Mouse (Mus musculus) large intestine, adult 2 months (tissue): Measurements from ENCODE around the gene Grid2. TPM values are rescaled to one million over a fixed set of nuclear protein-coding genes. Genes with fewer than 3 reads are reported as not detected.

Source experiments
- DNase-seq: peaks from one replicate; pipeline ENCODE4 v3.0.0-alpha.2; 2012; ENCODE audit warnings: low read depth, low spot score
- WGBS: fragments of 180-500 bp; shearing (Covaris S2); methylation state at CpG from one replicate; pipeline ENCODE4 v1.1.7; 2018; 5-methylcytosine and 5-hydroxymethylcytosine counted together
- polyA plus RNA-seq: library from polyadenylated mRNA; depleted of rRNA; stranded (reverse); fragments of >200 nt; gene quantifications from 2 replicates; pipeline ENCODE4 v1.2.3, GENCODE M21; 2012

The Grid2 gene
- polyA plus RNA-seq, 1 experiment, result 0.04 TPM

DNA sequence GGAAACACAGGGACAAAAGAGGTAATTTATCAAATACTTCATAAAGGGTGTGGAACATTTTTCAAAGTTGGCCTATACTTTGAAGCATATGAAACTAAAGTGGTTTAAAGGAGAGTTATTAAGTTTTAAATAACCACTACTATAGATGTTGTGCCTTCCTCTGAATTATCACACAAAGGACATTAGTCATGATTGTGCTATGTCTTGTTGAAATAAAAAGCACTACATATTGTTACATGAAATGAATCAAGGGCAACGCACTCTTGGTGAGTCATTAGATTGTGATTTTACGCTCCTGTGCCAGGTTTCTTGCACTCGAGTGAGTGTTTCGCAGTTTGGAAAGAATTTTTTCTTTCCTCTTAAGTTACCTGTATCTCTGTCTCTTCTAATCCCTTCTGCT lies 335.0 kb downstream of the Grid2 start:
- DNase-seq, result no peak

DNA sequence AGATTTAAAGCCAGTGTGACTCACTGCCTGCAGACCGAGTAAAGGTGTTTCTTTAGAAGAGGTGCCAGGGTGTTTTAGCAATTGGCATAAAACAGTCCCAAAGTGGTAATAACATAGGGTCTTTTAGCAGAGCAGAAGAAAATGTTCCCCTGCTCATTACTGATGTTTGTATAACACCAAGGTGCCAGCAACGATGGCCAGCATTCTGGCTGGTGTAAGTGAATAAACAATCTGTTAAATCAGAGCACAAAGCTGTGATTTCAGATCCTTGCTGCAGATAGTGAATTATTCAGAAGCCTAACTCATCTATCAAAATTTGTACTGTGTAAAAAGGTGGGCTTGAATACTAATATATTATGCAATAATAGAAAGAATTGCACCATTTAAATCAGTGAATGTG lies 353.9 kb downstream of the Grid2 start:
- WGBS, result 36% methylated on average over 2 of the region's 2 CpGs
- DNase-seq, result no peak

More for the DNA sequence above, 335.0 kb downstream of the Grid2 start:
- WGBS, result 84% methylated on average over 4 of the region's 4 CpGs

DNA sequence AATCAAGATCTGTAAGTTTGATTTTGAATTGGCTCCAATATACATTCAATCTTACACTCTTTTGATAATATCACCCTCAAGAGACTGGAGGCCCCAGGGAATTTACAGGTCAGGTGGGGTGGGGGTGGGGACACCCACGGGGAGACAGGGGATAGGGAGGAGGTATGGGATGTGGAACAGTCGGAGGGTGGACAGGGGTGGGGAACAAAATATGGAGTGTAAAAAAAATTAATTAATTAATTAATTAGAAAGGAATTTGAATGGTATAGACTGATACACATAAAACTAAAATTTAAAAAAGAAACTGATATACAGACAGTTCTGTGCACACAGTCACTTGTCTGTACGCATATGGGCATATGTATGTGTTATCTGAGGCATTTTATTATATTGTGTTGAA lies 380.3 kb downstream of the Grid2 start:
- no peak for DNase-seq
- WGBS, result 81% methylated on average over 3 of the region's 3 CpGs

DNA sequence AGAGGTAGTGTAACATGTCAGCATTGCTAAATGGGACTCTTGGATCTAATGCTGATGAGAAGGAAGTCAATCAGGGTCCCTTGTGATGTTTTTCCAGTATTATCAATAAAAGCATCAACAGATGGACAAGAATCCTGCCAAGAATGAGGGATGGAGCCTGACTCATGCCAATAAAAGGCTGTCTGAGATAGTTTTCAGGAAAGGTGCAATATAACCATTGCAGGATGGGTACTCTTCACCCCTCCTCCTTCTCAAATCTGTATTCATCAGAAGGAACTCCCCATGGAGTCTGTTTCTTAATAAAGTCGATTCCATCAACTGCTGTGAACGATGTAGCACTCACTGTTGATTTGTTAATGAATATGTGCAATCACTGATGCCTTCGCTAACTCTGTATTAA lies 403.7 kb downstream of the Grid2 start:
- WGBS, result 76% methylated on average over 3 of the region's 3 CpGs
- DNase-seq, result no peak

DNA sequence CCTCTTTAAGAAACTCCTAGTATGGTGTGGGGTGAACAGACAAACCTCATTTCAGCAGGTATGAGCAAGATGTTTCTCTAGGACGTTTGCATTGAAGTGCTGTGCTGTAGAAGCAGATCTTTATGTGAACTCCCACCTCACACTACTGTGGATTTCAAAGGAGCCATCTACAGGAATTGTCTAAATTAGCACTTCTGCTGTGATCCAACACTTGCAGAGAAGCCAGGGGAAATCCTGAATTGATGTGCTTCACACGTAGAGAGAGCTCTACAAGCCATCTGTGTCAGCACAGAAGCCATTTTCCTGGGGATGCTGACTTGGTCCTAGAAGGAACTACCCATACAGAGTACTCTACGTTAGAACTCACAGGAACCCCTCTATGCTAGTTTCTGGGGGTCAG lies 430.0 kb downstream of the Grid2 start:
- 38% methylated on average over 3 of the region's 3 CpGs for WGBS
- DNase-seq, result no peak

DNA sequence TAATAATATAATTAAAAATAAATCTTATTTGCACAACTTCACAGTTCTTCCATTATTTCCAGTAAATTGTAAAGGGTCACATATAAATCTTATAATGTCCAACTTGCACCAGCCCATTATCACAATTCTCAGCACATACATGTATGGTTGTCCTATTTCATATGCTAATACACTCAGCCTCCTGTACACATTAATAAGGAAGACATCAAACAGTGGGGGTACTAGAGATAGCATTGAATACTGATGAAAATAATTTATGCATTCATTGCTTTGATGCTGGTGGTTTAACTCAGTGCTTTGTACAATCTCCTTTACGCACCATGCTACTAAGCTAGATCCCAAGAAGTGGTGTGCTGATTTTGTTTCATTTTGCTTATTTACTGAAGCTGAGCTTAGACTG lies 446.0 kb downstream of the Grid2 start:
- DNase-seq, result no peak
- WGBS, result 84% methylated on average over 1 of the region's 1 CpGs

DNA sequence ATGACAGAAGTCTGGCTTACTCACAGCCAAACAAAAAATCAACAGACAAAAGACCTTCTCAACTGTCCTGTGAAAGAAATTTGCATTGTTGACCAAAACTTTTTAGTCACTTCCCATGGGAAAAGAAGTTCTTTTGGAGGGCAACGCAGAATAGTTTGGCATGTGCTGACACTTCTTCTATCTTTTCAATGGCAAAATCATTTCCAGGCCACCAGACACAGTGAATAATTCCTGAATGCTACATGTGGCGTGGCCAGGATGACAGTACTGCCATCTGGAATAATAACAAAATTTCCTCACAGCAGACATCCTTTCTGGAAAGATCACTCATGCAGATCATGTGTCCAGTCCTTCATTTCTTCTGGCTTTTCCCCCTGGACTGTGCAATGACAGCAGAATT lies 478.1 kb downstream of the Grid2 start:
- DNase-seq, result no peak
- 53% methylated on average over 2 of the region's 2 CpGs for whole genome bisulfite sequencing

DNA sequence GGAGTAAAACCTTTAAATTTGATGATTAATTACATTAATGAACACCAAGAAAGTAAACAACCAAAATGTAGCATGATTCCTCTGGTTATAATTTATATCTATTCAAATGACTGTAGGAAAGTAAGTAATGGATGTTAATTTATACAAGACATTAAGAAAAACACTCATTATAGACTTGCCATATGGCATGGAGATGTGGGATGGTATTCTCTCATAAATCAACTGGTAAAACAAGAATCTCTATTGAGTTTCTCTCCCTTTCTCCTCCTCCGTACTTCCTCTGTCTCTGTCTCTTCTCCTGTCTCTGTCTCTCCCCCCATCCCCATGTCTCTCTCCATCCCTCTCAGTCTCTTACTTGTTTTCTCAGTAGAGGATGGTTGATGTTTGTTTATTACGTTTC lies 506.9 kb downstream of the Grid2 start:
- 58% methylated on average over 2 of the region's 2 CpGs for WGBS

DNA sequence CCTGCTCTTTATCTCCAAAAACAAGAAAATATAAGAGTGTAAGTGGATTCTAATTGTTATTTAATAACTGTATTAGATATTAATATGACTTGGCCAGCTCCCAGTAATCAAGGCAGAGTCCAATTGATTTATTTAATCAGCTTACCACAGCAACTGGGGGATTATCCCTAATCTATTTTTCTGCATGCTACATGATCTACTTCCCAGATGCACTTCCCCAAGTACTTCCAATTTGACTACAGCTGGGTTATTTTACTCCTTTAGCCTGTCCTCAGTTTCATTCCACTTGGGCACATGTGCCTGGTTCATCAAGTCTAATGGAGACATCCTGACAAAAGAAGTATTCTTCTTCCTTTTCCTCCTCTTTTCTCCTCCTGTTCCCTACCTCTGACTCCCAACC lies 539.0 kb downstream of the Grid2 start:
- no peak for DNase-seq

More for the DNA sequence above, 506.9 kb downstream of the Grid2 start:
- no peak for DNase-seq

DNA sequence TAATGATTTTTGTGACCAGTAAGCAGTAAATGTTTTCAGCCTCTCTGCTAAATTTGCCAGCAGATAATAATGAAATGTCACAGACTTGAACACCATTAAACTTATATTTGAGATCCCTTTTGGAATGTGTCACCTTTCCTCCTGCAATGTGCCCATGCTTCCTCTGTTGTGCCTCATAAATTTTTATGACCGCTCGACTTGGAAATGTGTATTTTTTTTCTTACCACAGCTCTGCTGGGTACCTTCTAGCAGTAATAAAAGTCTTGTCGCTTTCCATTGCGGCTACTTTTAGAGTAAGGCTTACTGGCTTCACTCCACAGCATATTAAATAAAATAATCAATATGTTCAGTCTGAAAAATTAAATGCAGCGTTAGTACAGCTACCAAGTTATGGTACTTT lies 564.6 kb downstream of the Grid2 start:
- DNase-seq, result no peak
- WGBS, result 22% methylated on average over 5 of the region's 5 CpGs

DNA sequence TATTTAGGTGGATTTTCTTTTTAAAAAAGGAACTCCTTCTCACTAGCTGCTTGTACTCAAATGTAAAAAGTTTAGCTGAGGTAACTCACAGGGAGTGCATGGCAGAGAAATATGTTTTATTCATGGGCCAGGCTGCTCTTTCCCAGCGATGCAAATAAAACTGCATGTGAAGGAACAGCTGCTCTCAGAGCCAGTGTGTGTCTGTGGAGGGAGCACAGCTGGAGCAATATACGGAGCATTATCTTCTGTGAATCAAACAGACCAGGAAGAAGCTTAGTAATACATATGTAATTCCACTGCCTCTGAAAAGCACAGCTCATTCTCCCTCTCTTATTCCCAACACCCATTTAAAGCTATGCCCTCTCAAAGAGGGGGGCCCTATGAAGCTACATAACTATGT lies 607.0 kb downstream of the Grid2 start:
- DNase-seq, result no peak
- 34% methylated on average over 2 of the region's 2 CpGs for WGBS

DNA sequence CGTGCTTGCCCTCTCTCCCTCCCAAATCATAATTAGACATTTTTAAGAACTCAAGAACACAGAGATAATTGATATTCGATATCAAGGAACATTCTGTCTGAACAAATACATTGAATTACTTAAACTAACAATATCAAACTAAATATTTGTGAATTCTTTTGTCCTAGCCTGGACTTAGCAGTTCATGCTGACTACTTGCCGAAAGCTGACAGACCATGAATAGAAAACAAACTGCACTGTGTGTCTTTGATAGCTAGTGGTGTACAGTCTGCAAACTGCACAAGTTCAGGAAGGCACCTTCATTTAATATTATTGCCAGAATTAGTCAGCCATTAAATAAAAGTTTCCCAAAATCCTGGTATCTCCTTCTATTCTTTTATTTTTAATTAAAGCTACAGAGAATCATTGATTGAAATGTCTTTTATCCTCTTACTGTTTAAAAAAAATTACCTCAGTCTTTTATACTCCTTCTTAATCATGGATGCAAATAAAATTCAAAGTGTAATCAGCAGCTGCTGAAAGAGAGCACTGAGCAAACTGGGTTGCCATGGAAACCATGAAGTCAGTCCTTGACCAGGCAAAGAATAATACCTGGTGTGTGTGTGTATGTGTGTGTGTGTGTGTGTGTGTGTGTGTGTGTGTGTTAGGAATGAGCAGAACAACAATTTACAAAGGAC lies 621.5 kb downstream of the Grid2 start:
- no peak for DNase-seq
- WGBS, result 60% methylated on average over 3 of the region's 3 CpGs

DNA sequence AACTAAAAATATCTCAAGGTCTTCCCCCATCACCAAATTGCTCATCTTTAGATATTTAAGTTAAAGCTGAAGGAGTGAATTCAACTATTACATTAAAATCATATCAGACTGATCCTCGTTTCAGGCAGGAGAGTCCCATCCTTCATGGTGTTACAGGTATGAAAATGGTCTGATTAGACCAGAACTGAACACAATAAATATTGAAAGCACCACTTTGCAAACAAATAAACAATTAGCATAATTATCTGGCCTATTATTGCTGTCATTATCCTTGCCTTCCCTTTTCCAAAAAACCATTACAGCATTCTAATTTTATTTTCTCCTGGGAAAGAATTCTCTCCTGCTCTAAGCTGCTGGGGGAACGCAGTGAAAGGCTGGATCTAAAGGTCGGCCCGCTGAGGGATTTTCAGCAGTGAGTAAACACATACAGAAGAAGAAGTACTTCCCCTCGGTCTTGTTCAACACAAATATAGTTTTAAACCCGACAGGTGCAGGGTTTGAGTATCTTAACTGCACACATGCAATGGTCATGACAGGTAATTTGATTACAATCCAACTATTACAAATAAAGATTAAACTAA lies 622.2 kb downstream of the Grid2 start:
- no peak for DNase-seq
- 36% methylated on average over 6 of the region's 6 CpGs for WGBS

DNA sequence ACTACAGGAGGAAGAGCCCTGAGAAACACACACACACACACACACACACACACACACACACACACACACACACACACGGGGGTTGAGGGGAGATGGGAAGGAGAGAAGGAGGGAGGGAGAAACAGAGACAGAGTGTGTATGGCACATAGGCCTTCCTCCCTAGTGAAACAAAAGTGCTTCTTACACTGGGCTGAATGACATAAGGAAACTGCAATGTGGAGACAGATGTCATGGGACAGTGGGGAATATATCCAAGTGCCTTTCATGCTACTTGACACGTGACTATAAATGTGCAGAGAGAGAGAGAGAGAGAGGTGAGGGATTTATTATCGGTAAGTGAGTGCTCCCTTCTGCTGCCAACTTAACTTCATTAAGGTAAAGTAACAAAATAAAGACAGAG lies 639.0 kb downstream of the Grid2 start:
- DNase-seq, result no peak
- WGBS, result 58% methylated on average over 3 of the region's 3 CpGs

DNA sequence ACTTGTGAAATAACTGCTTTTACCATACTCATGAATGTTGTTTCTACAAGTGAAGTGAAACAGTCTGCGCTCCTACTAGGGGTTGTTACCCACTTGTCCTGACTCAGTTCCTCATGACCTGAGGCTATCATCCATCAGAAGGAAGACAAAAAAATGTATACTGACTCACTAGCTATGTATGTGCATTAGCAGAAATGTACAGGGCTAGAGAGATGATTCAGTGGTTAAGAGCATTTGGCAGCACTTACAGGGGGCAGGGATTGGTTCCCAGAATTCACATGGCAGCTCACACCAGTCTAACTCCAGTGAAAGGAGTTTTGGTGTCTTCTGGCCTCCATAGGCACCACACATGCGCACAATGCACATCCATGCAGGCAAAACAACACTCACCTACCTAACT lies 642.5 kb downstream of the Grid2 start:
- DNase-seq, result no peak
- WGBS, result 84% methylated on average over 2 of the region's 2 CpGs

DNA sequence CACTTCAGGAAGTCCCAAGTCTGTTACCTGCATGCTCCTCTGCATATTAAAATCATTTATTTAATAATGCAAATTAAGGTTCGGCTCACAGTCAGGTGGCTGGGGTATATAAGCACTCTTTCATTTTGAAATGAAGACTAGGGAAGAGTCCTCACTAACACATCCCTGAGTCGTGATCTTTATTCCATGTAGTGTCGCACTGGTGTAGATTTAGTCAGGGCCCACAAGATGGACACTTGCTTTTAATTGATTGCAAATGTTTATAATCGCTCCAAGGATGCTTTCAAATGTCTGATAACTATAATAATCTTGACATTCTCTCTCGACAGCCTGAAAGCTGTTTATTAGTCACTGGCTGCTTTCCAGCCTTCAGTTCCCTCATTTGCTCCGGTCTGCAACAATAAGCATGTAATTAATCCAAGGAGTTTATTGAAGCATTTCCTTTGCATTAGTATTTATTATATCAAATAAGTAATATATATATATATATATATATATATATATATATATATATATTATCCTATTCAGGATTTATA lies 661.4 kb downstream of the Grid2 start:
- no peak for DNase-seq
- WGBS, result 72% methylated on average over 6 of the region's 6 CpGs

DNA sequence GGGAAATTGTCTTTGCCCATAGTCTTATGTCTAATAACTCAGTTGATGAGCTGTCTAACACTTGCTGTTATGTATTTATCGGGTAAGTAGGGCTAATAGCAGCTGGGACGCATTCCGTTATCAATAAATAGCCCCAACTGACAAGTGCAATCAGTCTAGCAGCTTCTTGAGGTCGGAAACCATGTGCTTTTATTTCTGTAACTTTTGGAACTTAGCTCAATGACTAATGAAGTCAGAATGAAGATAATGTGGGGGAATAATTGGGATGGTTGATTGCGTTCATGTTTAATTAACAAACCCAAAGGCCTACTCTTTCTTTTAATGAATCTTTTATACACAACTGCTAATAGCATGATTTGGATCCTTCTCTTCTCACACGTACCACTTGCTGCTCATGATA lies 666.3 kb downstream of the Grid2 start:
- no peak for DNase-seq
- WGBS, result 86% methylated on average over 6 of the region's 6 CpGs

DNA sequence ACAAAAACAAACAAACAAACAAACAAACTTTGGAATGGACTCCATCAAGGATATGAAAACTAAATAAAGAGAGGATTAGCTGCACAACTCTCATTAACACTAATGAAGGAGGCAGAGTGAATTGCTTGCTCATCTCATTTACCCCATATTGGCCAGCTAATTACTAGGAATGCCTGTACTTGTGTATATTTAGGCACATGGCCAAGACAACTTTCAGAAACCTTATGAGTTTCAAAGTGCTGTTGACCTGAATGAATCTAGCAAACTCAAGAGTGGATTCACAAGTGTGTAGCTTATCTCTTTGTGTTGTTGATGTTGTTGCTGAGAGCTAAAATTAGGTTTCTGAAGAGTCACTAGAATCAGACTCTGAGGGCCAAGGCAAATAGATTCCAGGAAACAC lies 675.5 kb downstream of the Grid2 start:
- DNase-seq, result no peak

DNA sequence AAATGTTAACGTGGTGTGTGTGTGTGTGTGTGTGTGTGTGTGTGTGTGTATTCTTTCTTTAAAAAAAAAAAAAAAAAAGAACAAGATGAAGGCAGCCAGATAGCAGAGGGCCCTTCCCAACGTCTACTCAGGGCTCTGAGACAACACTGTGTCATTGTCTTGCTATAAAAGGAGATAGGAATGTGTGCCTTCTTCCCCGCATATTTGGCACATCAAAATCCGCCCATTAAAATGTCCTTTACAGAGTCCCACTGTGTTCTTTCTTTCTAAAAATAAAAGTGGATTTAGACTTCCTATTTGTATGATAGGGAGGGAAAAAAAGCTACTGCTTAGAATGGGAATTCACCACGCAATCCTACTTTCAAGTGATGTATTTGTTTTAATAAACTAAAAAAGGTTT lies 691.0 kb downstream of the Grid2 start:
- 37% methylated on average over 5 of the region's 5 CpGs for WGBS
- DNase-seq, result no peak

DNA sequence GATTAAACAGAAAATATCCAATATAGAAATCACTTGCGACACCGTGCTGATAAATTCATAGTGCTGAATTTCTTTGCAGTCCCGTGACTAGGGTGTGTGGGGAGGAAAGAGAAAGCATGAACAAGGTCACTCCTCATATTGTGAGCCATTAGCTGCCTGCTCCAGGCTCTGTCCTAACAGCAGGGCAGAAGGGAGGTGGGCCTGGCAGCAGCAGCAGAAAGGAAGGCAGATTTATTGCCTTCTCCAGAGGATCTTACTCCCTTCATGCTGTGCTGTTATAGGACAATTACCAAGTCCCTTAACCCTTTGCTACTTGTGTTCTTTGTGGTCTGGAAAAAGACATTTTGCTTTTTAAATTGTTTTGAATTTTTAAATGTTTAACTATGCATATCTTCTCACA lies 708.1 kb downstream of the Grid2 start:
- 34% methylated on average over 3 of the region's 3 CpGs for WGBS
- DNase-seq, result no peak

DNA sequence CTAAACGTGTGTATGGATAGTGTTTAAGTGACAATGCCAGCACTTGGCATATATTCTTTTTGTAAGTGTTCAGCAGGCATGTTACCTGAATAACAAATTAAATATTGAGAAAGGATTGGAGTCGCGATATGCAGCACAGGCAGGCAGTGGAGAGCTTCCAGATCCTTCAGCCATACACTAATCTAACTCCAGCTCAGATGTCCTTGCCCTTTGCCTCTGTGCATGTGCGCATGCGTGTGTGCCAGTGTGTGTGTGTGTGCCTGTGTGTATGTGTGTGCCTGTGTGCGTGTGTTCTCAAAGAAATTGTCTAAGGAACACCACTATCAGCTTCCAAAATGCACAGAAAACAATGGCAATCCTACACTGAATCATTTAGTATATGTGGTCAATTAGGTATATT lies 708.6 kb downstream of the Grid2 start:
- WGBS, result 51% methylated on average over 6 of the region's 6 CpGs
- no peak for DNase-seq

DNA sequence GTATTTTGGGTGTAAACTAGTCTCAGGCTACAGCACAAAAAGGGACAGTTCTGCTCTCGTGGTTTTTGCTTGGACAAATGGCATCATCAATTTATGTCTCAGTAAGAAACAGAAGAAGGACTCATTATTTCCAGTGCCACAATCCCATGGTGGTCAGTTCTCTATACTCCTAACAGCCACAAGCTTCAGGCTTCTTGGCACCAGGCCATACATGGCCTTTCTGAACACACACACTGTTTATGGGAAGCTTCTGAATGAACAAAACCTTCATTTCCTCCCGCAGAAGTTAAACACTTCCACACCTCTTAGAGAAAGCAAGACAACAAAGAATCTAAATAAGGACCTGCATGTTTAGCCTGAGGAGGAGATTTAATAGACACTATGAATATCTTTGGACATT lies 709.1 kb downstream of the Grid2 start:
- no peak for DNase-seq
- WGBS, result 50% methylated on average over 2 of the region's 2 CpGs
